Mouse (Mus musculus): ENCODE data around the gene Wdr83. TPM values are rescaled to one million over a fixed set of nuclear protein-coding genes. Genes with fewer than 3 reads are reported as not detected.
A peak's percentile ranks its signal among the peaks of the same experiment; 100 is the strongest.

The Wdr83 gene
- polyA plus RNA-seq, 1 experiment from 2014 or later = 65.8 TPM

GRCm38 (mm10) chr8:85074167-85074566, 6.9 kb downstream of the Wdr83 start:
- H3K36me3 ChIP-seq (replicated peaks) = peaks cover 61% of the 10 kb centered on the region
- DNase-seq (ENCODE audit: low spot score) = no peak
- no peak overlapping the region for H3K4me3 ChIP-seq

GRCm38 (mm10) chr8:85073041-85073612, 8.0 kb downstream of the Wdr83 start:
- 93% methylated on average over 15 of the region's 15 CpGs for WGBS
- Histone ChIP-seq H3K27ac (replicated peaks) (no peak overlapping the region), H3K4me1 (peaks cover 23% of the 10 kb centered on the region), H3K4me3 (peak overlapping the region; percentile 94), H3K36me3 (replicated peaks) (peaks cover 50% of the 10 kb centered on the region), H3K27me3 (replicated peaks; ENCODE audit: low read depth, poor library complexity, severe bottlenecking) (no peaks in the 10 kb centered on the region), H3K9me3 (no peaks in the 10 kb centered on the region)
- DNase-seq (ENCODE audit: low spot score) = no peak

More at GRCm38 (mm10) chr8:85074167-85074566, 6.9 kb downstream of the Wdr83 start:
- H3K9me3 ChIP-seq = no peaks in the 10 kb centered on the region
- no peak overlapping the region for H3K27ac ChIP-seq (replicated peaks)
- 83% methylated on average over 10 of the region's 10 CpGs for WGBS
- H3K4me1 ChIP-seq = peaks cover 25% of the 10 kb centered on the region
- no peaks in the 10 kb centered on the region for H3K27me3 ChIP-seq (replicated peaks; ENCODE audit: low read depth, poor library complexity, severe bottlenecking)

- Histone ChIP-seq H3K27ac (replicated peaks) (peak overlapping the region; percentile 97), H3K27me3 (replicated peaks; ENCODE audit: low read depth, poor library complexity, severe bottlenecking) (no peaks in the 10 kb centered on the region), H3K9me3 (no peaks in the 10 kb centered on the region), H3K36me3 (replicated peaks) (peaks cover 51% of the 10 kb centered on the region), H3K4me3 (peak overlapping the region; percentile 94), H3K4me1 (peaks cover 23% of the 10 kb centered on the region)
- 45% methylated on average over 9 of the region's 9 CpGs for WGBS
- DNase-seq (ENCODE audit: low spot score) = no peak
Observed at GRCm38 (mm10) chr8:85072364-85072929, 8.7 kb downstream of the Wdr83 start.

GRCm38 (mm10) chr8:85071514-85072281, 9.4 kb downstream of the Wdr83 start, which contains the start of gene Dhps:
Gene Dhps (plus strand): TSS chr8:85071757.
- DNase-seq (ENCODE audit: low spot score) = peak; percentile 92
- WGBS = under 1% methylated on average over 68 of the region's 68 CpGs
- H3K9me3 ChIP-seq = no peaks in the 10 kb centered on the region
- H3K36me3 ChIP-seq (replicated peaks) = peaks cover 53% of the 10 kb centered on the region
- peak within 1 kb of the TSS; percentile 94 for H3K4me3 ChIP-seq
- no peaks in the 10 kb centered on the region for H3K27me3 ChIP-seq (replicated peaks; ENCODE audit: low read depth, poor library complexity, severe bottlenecking)
- H3K27ac ChIP-seq (replicated peaks) = peak within 1 kb of the TSS; percentile 97
- peaks cover 23% of the 10 kb centered on the region for H3K4me1 ChIP-seq

- DNase-seq (ENCODE audit: low spot score) = no peak
- Histone ChIP-seq H3K27ac (replicated peaks) (peak overlapping the region; percentile 97), H3K27me3 (replicated peaks; ENCODE audit: low read depth, poor library complexity, severe bottlenecking) (no peaks in the 10 kb centered on the region), H3K4me3 (peak overlapping the region; percentile 94), H3K36me3 (replicated peaks) (peaks cover 53% of the 10 kb centered on the region), H3K9me3 (no peaks in the 10 kb centered on the region), H3K4me1 (peaks cover 23% of the 10 kb centered on the region)
- 88% methylated on average over 5 of the region's 5 CpGs for WGBS
Observed at GRCm38 (mm10) chr8:85071041-85071440, 10.1 kb downstream of the Wdr83 start.

- no peaks in the 10 kb centered on the region for H3K27me3 ChIP-seq (replicated peaks; ENCODE audit: low read depth, poor library complexity, severe bottlenecking)
- peaks cover 19% of the 10 kb centered on the region for H3K4me1 ChIP-seq
- no peaks in the 10 kb centered on the region for H3K9me3 ChIP-seq
- peaks cover 35% of the 10 kb centered on the region for H3K36me3 ChIP-seq (replicated peaks)
- H3K27ac ChIP-seq (replicated peaks) = no peak within 1 kb of the TSS
- no peak for DNase-seq (ENCODE audit: low spot score)
- H3K4me3 ChIP-seq = no peak within 1 kb of the TSS
Observed at GRCm38 (mm10) chr8:85067982-85068381, 13.1 kb downstream of the Wdr83 start, which contains the start of gene Gm5741. Gene Gm5741 (minus strand): TSS chr8:85067982.

- 93% methylated on average over 2 of the region's 2 CpGs for WGBS
- no peak for DNase-seq (ENCODE audit: low spot score)
Observed at GRCm38 (mm10) chr8:85067155-85067554, 14.0 kb downstream of the Wdr83 start.

GRCm38 (mm10) chr8:85065213-85065612, 15.9 kb downstream of the Wdr83 start:
- Histone ChIP-seq H3K27ac (replicated peaks) (no peak overlapping the region), H3K36me3 (replicated peaks) (peaks cover 46% of the 10 kb centered on the region)
- WGBS = 47% methylated on average over 2 of the region's 2 CpGs

More at GRCm38 (mm10) chr8:85067155-85067554, 14.0 kb downstream of the Wdr83 start:
- Histone ChIP-seq H3K36me3 (replicated peaks) (peaks cover 42% of the 10 kb centered on the region), H3K27ac (replicated peaks) (no peak overlapping the region), H3K4me3 (no peak overlapping the region), H3K9me3 (no peaks in the 10 kb centered on the region), H3K4me1 (peaks cover 12% of the 10 kb centered on the region), H3K27me3 (replicated peaks; ENCODE audit: low read depth, poor library complexity, severe bottlenecking) (no peaks in the 10 kb centered on the region)

GRCm38 (mm10) chr8:85062603-85063002, 18.5 kb downstream of the Wdr83 start:
- Histone ChIP-seq H3K27me3 (replicated peaks; ENCODE audit: low read depth, poor library complexity, severe bottlenecking) (no peaks in the 10 kb centered on the region), H3K4me3 (no peak overlapping the region), H3K9me3 (no peaks in the 10 kb centered on the region), H3K27ac (replicated peaks) (no peak overlapping the region), H3K36me3 (replicated peaks) (peaks cover 47% of the 10 kb centered on the region), H3K4me1 (peaks cover 17% of the 10 kb centered on the region)
- WGBS = 92% methylated on average over 4 of the region's 4 CpGs
- DNase-seq (ENCODE audit: low spot score) = no peak

More at GRCm38 (mm10) chr8:85065213-85065612, 15.9 kb downstream of the Wdr83 start:
- peaks cover 17% of the 10 kb centered on the region for H3K4me1 ChIP-seq
- DNase-seq (ENCODE audit: low spot score) = no peak
- H3K9me3 ChIP-seq = no peaks in the 10 kb centered on the region
- no peaks in the 10 kb centered on the region for H3K27me3 ChIP-seq (replicated peaks; ENCODE audit: low read depth, poor library complexity, severe bottlenecking)
- H3K4me3 ChIP-seq = no peak overlapping the region

GRCm38 (mm10) chr8:85059879-85060616, 21.1 kb downstream of the Wdr83 start, which contains the start of gene Fbxw9:
Gene Fbxw9 (plus strand): TSS chr8:85060055.
- Histone ChIP-seq H3K9me3 (no peaks in the 10 kb centered on the region), H3K27ac (replicated peaks) (peak within 1 kb of the TSS; percentile 63)

GRCm38 (mm10) chr8:85057367-85057766, 23.7 kb downstream of the Wdr83 start:
- DNase-seq (ENCODE audit: low spot score) = no peak
- peaks cover 63% of the 10 kb centered on the region for H3K36me3 ChIP-seq (replicated peaks)

More at GRCm38 (mm10) chr8:85059879-85060616, 21.1 kb downstream of the Wdr83 start, which contains the start of gene Fbxw9:
- Histone ChIP-seq H3K36me3 (replicated peaks) (peaks cover 49% of the 10 kb centered on the region), H3K4me1 (peaks cover 23% of the 10 kb centered on the region), H3K27me3 (replicated peaks; ENCODE audit: low read depth, poor library complexity, severe bottlenecking) (no peaks in the 10 kb centered on the region), H3K4me3 (peak within 1 kb of the TSS; percentile 89)
- 1% methylated on average over 53 of the region's 53 CpGs for WGBS
- DNase-seq (ENCODE audit: low spot score) = peak; percentile 91

GRCm38 (mm10) chr8:85043619-85044018, 37.5 kb downstream of the Wdr83 start:
- Histone ChIP-seq H3K36me3 (replicated peaks) (peaks cover 90% of the 10 kb centered on the region), H3K9me3 (no peaks in the 10 kb centered on the region), H3K27me3 (replicated peaks; ENCODE audit: low read depth, poor library complexity, severe bottlenecking) (no peaks in the 10 kb centered on the region), H3K4me3 (no peak overlapping the region), H3K4me1 (peaks cover 14% of the 10 kb centered on the region), H3K27ac (replicated peaks) (no peak overlapping the region)
- no peak for DNase-seq (ENCODE audit: low spot score)
- 90% methylated on average over 6 of the region's 6 CpGs for WGBS

More at GRCm38 (mm10) chr8:85057367-85057766, 23.7 kb downstream of the Wdr83 start:
- no peak overlapping the region for H3K4me3 ChIP-seq
- 85% methylated on average over 7 of the region's 7 CpGs for WGBS
- H3K27me3 ChIP-seq (replicated peaks; ENCODE audit: low read depth, poor library complexity, severe bottlenecking) = no peaks in the 10 kb centered on the region
- peaks cover 23% of the 10 kb centered on the region for H3K4me1 ChIP-seq
- H3K27ac ChIP-seq (replicated peaks) = no peak overlapping the region
- H3K9me3 ChIP-seq = no peaks in the 10 kb centered on the region
